Mouse (Mus musculus): Measurements from ENCODE around the gene Camta1.

Gene Camta1

GRCm38 (mm10) chr4:151310056-151310685 is 551.5 kb downstream of the Camta1 start:
- no peak for DNase-seq

- no peak for DNase-seq
Observed at GRCm38 (mm10) chr4:151306890-151307289, 554.8 kb downstream of the Camta1 start.

- DNase-seq, result no peak
Observed at GRCm38 (mm10) chr4:151306311-151306765, 555.3 kb downstream of the Camta1 start.

GRCm38 (mm10) chr4:151305761-151306160 is 555.9 kb downstream of the Camta1 start:
- DNase-seq, result no peak

GRCm38 (mm10) chr4:151303931-151304330 is 557.7 kb downstream of the Camta1 start:
- DNase-seq, result no peak

DNA sequence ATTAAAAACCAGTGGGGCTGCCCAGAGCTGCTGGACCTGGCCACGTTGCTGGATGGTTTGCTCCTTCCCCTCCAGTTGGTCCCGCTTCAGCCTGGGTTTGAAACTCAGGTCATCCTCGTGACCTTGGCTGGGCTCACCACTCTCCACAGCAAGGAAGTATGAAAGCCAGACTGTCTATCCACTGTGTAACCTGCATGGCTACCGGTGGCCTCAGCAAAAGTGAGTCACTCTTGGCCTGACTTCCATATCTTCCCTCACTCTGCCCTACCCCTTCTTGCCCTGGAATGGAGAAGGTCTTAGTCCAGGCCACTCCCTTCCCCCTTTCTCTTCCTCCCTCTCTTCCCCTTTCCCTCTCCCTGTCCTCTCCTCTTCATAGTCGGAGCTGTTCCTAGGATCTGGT is 558.2 kb downstream of the Camta1 start:
- no peak for DNase-seq

- DNase-seq, result peak; percentile 95 to 97
Observed at GRCm38 (mm10) chr4:151302195-151303126, 559.2 kb downstream of the Camta1 start.

DNA sequence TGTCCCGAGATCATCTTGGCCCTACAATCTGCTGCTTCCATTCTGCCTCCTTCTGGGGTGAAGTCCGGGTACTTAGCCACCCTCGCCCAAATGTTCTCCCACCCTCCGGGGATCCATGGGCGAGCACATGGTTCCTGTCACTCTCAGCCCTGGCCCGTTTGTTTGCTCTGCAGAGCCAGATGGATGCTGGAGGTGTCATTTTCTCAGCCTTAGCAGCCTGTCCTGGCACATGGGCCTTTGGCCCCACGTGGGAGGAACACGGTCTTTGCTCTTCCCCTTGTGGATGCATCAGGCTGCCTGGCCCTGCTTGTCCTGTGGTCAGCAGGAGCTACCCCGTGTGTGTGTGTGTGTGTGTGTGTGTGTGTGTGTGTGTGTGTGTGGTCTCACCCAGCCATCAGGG is 560.3 kb downstream of the Camta1 start:
- peak; percentile 61 to 65 for DNase-seq

DNA sequence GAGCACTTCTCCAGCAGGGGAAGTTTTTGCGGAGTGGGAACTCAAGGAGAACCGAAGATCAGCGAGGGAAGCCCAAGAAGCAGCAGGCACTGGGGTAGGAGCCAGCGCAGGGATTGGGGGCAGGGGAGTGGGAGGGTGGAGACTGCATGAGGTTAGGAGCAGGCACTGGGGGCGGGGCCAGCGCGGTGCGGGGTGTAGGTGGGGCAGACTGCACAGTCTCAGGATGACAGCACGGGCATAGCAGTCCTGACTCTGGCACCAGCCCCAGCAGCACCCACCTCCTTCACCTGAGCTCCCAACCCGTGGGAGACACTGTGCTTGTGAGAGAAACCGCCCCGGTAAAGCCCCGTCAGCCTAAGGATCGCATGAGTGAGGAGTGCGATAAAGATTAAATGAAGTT is 561.0 kb downstream of the Camta1 start:
- DNase-seq, result peak; percentile 45 to 66

- DNase-seq, result no peak
Observed at GRCm38 (mm10) chr4:151295515-151296203, 566.0 kb downstream of the Camta1 start.

GRCm38 (mm10) chr4:151288893-151289585 is 572.6 kb downstream of the Camta1 start:
- peak; percentile 41 to 83 for DNase-seq

DNA sequence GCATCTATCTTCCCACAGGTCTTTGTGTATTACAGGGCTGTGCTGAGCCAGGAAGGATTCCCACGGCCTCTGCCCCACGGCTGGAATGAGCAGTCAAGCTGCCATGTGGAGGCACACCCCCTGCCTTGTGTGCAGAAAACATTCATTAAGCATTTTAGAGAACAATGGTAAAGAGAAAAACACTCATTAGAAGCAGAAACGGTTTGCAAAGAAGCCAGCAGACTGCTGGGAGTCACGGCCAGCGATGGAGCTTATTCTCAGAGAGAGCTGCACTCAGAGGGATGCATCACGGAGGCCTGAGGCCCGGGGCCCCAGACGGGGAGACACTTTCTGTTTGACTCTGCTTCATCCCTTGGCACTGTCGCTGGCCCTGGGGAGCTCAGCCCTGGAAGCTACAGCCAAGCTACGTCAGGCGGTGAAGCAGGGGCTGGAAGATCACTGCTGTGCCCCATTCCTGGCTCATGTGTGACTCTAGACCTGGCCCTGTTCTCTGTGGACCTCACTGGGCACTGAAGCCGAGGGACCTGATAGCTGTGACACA is 575.7 kb downstream of the Camta1 start:
- DNase-seq, result no peak

- DNase-seq, result no peak
Observed at GRCm38 (mm10) chr4:151285432-151285831, 576.2 kb downstream of the Camta1 start.

- peak; percentile 55 to 81 for DNase-seq
Observed at GRCm38 (mm10) chr4:151283092-151283741, 578.5 kb downstream of the Camta1 start.

- DNase-seq, result no peak
Observed at GRCm38 (mm10) chr4:151282103-151282502, 579.6 kb downstream of the Camta1 start.

DNA sequence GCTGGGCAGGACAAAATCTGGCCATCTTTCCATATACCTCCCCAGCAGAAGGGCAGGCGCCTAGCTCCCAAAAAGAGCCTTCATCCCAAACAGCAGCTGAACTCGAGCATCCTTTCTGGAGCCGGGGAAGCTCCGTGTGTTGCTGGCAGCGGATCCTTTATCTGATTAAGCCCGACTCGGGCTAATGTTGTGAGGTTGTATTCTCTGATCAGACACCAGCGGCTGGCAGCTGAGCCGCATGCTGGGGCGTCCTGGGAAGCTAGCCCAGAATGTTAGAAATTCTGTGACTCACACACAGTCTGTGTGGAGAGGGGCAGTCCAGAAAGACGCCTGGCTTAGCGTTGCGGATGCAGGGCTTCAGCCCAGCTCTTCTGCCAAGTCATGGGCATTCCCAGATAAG is 586.4 kb downstream of the Camta1 start:
- DNase-seq, result no peak

GRCm38 (mm10) chr4:151263786-151264414 is 597.8 kb downstream of the Camta1 start:
- DNase-seq, result no peak

DNA sequence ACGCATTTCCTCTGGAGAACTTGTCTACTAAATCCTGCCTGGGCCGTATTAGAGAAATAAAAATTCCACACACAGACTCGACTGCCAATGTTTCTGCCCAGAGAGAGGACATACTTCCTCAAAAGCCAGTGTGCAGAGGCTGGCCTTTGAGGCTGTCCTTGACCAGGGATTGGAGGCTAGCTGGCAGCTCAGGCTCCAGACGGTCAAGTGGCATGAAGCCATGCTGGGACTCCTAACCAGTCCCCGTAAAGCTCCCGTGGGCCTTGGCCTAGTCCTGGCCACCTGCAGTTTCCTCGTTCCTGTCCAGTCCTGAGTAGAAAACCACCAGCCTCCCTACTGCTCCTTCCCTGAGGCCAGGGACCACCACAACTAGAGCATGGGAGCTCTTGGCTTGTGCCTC is 598.6 kb downstream of the Camta1 start:
- DNase-seq, result peak in 1 of 2 experiments; percentile 3

DNA sequence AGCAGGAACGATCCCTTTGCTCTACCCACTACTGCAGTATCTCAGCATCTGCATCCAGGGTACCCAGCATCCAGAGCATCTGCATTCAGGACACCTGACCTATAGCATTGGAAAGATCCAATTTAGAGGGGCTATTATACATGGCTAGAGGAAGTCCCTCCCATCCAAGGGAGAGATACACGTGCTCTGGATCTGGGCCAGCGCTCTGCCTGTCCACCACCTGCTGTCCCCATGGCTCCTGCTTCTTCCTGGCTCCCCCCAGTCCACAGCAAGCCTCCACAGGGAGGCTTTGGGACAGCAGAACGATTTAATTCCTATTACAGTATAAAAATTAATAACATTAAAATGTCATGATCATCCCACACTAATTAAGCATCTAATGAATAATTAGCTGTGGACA is 605.1 kb downstream of the Camta1 start:
- no peak for DNase-seq

DNA sequence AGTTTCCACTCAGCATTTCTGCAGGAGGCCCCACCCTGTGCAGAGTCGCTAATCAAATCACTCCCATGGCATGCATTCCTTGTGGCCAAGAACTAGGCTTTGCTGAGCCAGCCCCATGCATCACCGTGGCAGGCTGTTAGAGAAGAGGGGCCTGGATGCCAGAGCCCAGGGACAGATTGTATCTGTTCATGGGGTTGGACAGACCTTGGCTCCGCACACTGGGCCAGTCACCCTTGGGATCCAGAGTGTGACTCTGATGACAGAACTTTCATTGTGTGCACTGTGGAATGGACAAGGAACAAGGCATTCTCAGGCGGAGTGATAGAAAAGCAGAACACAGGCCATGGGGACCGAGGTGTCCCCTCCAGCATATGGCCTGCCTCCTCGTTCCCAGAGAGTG is 610.9 kb downstream of the Camta1 start:
- DNase-seq, result no peak

DNA sequence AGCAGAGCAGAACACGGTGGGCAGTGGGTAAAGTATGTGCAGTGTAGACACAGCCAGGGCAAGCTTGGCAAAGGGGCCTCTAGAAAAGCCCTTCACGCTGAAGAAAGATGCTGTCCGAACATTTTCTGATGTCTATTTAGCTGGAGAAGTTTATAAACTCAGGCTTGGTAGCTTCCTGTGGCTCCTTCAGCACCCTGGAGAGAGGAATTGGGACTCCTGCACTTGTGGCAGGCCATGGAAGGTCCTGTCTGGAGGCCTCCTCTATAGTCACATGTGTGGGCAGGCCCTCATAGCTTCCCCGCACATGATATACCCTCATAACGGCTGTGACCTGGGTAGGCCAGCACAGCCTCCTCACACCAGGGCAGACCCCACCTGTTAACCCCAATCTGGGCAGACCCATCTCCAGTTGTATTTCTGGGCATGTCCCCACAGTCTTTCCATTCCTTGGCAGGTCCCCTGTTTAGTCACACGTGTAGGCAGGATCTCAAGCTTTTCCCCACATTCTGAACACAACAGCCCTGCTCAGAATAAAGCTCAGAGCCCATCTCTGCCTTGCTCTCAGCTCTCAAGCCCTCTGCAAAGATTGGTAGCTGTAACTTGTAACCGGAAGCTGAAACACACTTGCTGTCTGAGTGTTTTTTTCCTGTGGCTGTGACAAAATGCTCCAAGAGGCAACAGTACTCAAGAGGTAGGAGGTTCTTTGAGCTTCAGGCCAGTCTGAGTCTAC is 616.4 kb downstream of the Camta1 start:
- DNase-seq, result no peak

Data from kidney, postnatal 36 days (tissue).